Mouse (Mus musculus): ENCODE results near the gene Blmh. TPM values are rescaled to one million over a fixed set of nuclear protein-coding genes. Genes with fewer than 3 reads are reported as not detected.

Blmh gene
- polyA plus RNA-seq (2012; rRNA removed), result 7.2 and 7.3 TPM in 2 replicates

DNA sequence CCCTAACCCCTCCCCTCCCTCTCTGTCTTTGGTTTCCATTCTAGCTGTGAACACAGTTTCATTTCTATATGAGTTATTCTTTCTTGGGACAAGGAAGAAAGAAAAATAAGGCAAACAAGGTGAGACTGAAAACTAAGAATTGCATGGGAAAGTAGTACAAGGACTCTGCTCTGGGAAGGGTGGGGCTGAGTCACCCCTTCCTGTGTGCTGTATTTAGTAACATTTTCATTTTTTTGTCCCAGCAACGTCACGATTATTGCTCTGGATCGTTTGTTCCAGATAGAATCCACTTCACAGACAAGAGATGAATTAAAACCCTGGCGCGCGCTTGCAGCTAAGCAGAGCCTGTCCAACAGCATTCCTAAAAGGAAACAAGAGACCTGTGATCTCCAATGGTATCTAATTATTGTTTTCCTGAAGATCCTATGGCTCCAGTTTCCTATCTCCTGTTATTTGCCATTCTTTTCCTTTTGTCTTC lies at the start of gene Blmh:
Gene Blmh (plus strand): TSS at position 51 of the 478 bp plus-strand sequence.
- Histone ChIP-seq H3K4me3 (ENCODE audit: control insufficient read depth, low read depth, low read length) (no peak within 1 kb of the TSS), H3K27ac (ENCODE audit: control insufficient read depth, insufficient read depth, low read depth, low read length) (no peak within 1 kb of the TSS), H3K4me1 (ENCODE audit: control insufficient read depth, insufficient read depth, low read length) (no peaks in the 10 kb centered on the region), H3K36me3 (ENCODE audit: control insufficient read depth, insufficient read depth, low read length) (no peaks in the 10 kb centered on the region), H3K27me3 (ENCODE audit: control insufficient read depth, insufficient read depth, low read length) (no peaks in the 10 kb centered on the region)
- TF ChIP-seq POLR2A (IDR thresholded peaks at IDR 0.05; ENCODE audit: control insufficient read depth, low read depth, low read length) (no peak), CTCF (IDR thresholded peaks at IDR 0.05; ENCODE audit: control insufficient read depth, insufficient read depth, insufficient replicate concordance, low read depth, low read length) (no peak)

DNA sequence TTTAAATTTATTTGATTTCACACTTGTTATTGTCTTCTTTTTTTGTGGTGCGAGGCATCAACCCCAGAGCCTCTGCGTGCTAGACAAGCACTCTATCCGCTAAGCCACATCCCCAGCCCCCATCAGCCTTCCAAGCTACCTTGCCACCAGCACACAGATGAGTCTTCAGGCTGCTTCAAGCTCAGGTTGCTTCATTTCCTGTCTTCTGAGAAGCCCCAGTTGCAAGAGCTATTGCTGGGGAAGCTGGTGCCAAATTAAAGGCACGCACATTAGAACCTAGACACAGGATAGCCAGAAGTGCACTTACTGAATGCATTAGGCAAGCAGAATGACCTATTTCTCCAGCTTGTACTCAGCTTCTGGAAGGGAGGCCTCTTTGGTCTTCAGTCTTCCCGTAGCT lies 44.8 kb upstream of the Blmh start:
- H3K36me3 ChIP-seq (ENCODE audit: control insufficient read depth, insufficient read depth, low read length), result no peaks in the 10 kb centered on the region
- TF ChIP-seq CTCF (IDR thresholded peaks at IDR 0.05; ENCODE audit: control insufficient read depth, insufficient read depth, insufficient replicate concordance, low read depth, low read length), result no peak
- TF ChIP-seq POLR2A (IDR thresholded peaks at IDR 0.05; ENCODE audit: control insufficient read depth, low read depth, low read length), result no peak
- no peaks in the 10 kb centered on the region for H3K27me3 ChIP-seq (ENCODE audit: control insufficient read depth, insufficient read depth, low read length)
- no peak overlapping the region for H3K27ac ChIP-seq (ENCODE audit: control insufficient read depth, insufficient read depth, low read depth, low read length)
- H3K4me3 ChIP-seq (ENCODE audit: control insufficient read depth, low read depth, low read length), result no peak overlapping the region
- H3K4me1 ChIP-seq (ENCODE audit: control insufficient read depth, insufficient read depth, low read length), result no peaks in the 10 kb centered on the region

DNA sequence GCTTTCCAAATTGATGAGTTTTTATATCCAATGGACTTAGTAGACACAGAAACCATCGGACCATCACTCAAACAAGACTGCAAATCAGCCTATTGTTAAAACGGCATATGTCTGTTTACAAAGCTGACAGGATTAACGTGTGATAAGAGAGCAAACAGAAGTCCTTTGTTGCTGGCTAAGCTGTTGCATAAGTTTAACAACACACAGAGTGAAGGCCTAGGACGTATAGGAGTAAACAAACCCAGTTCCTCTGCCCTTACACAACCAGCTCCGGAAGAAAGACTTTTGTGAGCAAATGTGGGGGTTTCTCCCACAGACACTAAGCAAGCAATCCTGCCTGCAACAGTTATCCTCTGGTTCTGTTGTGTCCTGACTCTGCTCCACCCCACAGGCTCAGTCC lies 40.2 kb upstream of the Blmh start:
- H3K27me3 ChIP-seq (ENCODE audit: control insufficient read depth, insufficient read depth, low read length), result no peaks in the 10 kb centered on the region
- H3K4me3 ChIP-seq (ENCODE audit: control insufficient read depth, low read depth, low read length), result no peak overlapping the region
- no peaks in the 10 kb centered on the region for H3K4me1 ChIP-seq (ENCODE audit: control insufficient read depth, insufficient read depth, low read length)
- TF ChIP-seq CTCF (IDR thresholded peaks at IDR 0.05; ENCODE audit: control insufficient read depth, insufficient read depth, insufficient replicate concordance, low read depth, low read length), result no peak
- no peak for TF ChIP-seq POLR2A (IDR thresholded peaks at IDR 0.05; ENCODE audit: control insufficient read depth, low read depth, low read length)
- no peaks in the 10 kb centered on the region for H3K36me3 ChIP-seq (ENCODE audit: control insufficient read depth, insufficient read depth, low read length)
- no peak overlapping the region for H3K27ac ChIP-seq (ENCODE audit: control insufficient read depth, insufficient read depth, low read depth, low read length)

DNA sequence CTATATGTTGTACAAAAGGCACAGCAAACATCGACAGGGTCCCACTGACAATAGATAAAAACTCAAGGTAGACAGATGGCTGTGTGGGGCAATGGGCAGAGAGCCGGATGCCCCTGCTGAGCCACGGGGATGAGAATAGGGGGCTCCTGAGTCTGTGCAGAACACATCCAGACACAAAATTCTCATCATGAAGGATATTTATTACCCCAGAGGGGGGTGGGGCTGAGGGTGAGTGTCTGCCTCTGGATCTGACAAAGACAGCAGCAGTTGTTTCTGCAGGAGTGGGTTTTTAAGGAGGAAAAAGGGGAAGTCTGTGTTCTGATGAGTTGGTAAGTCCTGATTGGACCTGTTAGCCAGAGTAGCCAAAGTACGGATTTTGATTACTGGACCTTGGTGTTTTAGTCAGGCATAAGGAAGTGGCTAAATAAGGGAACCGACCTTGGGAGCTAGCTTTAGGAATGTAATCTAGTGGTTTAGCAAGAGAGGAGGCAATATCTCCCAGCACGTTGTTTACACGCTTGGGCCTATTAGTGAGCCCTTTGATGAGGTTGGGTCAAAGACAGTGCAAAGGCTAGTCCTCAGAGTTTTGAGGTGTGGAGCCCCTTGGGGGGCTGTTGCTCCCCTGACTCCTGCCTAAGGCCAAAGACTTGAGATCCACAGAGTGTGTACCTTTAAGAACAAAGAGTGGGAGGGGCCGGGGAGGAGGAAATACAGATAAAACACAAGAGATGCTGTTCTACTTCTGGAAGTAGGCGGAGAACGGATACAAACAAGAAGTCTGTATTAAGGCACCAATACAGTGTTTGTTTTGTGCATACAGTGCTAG lies 35.1 kb upstream of the Blmh start:
- H3K4me1 ChIP-seq (ENCODE audit: control insufficient read depth, insufficient read depth, low read length), result no peaks in the 10 kb centered on the region; the same call in 1 of the 2 replicates
- H3K27ac ChIP-seq (ENCODE audit: control insufficient read depth, insufficient read depth, low read depth, low read length), result peak overlapping the region; percentile 82
- no peak for TF ChIP-seq POLR2A (IDR thresholded peaks at IDR 0.05; ENCODE audit: control insufficient read depth, low read depth, low read length)
- TF ChIP-seq CTCF (IDR thresholded peaks at IDR 0.05; ENCODE audit: control insufficient read depth, insufficient read depth, insufficient replicate concordance, low read depth, low read length), result no peak
- H3K4me3 ChIP-seq (ENCODE audit: control insufficient read depth, low read depth, low read length), result no peak overlapping the region
- H3K27me3 ChIP-seq (ENCODE audit: control insufficient read depth, insufficient read depth, low read length), result no peaks in the 10 kb centered on the region
- no peaks in the 10 kb centered on the region for H3K36me3 ChIP-seq (ENCODE audit: control insufficient read depth, insufficient read depth, low read length)

DNA sequence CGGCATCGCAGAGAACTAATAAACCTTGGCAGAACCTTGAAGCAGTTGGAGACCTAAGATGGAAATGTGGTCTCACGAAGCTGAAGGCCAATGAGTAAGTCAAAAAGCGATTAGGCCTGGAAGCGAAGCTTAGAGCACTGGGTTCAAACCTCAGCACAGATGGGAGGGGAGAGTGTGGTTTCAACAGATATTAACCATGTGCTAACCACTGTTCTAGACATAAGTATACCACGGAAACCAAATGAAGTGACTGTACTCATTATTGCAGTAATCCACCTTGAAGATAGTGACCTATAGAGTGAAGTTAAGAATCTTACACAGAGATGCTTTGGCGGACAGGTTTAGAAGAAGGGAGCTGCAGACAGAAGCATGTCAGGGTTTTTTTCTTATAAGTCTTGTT lies 33.4 kb upstream of the Blmh start:
- no peak for TF ChIP-seq CTCF (IDR thresholded peaks at IDR 0.05; ENCODE audit: control insufficient read depth, insufficient read depth, insufficient replicate concordance, low read depth, low read length)
- no peak for TF ChIP-seq POLR2A (IDR thresholded peaks at IDR 0.05; ENCODE audit: control insufficient read depth, low read depth, low read length)
- no peaks in the 10 kb centered on the region for H3K27me3 ChIP-seq (ENCODE audit: control insufficient read depth, insufficient read depth, low read length)

DNA sequence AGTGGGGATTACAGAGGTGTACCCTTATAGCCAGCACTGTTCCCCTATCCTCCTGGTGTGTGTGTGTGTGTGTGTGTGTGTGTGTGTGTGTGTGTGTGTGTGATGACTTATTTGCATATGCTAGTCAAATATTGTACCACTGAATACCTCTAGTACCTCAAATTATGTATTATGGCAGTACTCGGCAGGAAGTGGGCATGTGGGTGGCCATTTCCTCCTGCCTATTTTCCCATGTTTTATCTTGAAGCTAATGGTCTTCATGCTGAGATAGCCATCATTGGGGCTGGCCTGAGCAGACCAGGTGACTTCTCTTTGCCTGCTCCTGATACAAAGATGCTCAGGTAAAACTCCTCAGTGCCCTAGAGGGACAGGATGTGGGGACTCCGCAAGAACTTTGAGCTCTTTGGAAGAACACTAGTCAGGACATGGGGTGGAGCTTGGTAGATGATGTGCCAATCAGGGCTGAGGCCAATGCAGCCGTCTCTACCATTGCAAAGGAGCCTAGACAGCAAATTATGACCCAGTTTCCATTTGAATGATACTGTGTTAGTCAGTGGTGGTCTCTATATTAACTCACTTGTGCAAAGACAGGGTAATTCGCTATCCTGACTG lies 32.8 kb upstream of the Blmh start:
- TF ChIP-seq CTCF (IDR thresholded peaks at IDR 0.05; ENCODE audit: control insufficient read depth, insufficient read depth, insufficient replicate concordance, low read depth, low read length), result no peak
- TF ChIP-seq POLR2A (IDR thresholded peaks at IDR 0.05; ENCODE audit: control insufficient read depth, low read depth, low read length), result no peak
- H3K27me3 ChIP-seq (ENCODE audit: control insufficient read depth, insufficient read depth, low read length), result no peaks in the 10 kb centered on the region
- no peaks in the 10 kb centered on the region; the same call in 1 of the 2 replicates for H3K4me1 ChIP-seq (ENCODE audit: control insufficient read depth, insufficient read depth, low read length)
- H3K27ac ChIP-seq (ENCODE audit: control insufficient read depth, insufficient read depth, low read depth, low read length), result no peak overlapping the region
- H3K4me3 ChIP-seq (ENCODE audit: control insufficient read depth, low read depth, low read length), result no peak overlapping the region
- no peaks in the 10 kb centered on the region for H3K36me3 ChIP-seq (ENCODE audit: control insufficient read depth, insufficient read depth, low read length)

More for the DNA sequence above, 33.4 kb upstream of the Blmh start:
- Histone ChIP-seq H3K4me1 (ENCODE audit: control insufficient read depth, insufficient read depth, low read length) (no peaks in the 10 kb centered on the region; the same call in 1 of the 2 replicates), H3K36me3 (ENCODE audit: control insufficient read depth, insufficient read depth, low read length) (no peaks in the 10 kb centered on the region), H3K4me3 (ENCODE audit: control insufficient read depth, low read depth, low read length) (no peak overlapping the region), H3K27ac (ENCODE audit: control insufficient read depth, insufficient read depth, low read depth, low read length) (no peak overlapping the region)

DNA sequence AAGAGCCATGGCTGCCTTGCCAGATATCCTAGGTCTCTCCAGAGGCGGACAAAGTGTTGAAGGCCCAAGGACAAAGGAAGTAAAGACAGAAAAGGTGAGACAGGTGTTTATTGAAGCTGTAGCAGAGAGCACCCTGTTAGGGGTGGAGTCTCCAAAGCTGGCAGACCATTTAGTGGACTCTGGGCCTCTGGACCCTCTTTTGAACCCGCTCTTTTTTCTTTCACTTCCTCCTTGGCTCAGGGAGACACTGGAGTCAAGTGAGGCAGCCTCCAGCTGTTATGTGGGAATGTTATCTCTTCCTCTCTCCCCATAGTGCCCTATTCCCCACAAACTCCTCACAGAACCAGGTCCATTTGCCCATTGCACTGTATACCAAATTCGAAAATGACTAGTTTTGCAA lies 31.6 kb upstream of the Blmh start:
- H3K27ac ChIP-seq (ENCODE audit: control insufficient read depth, insufficient read depth, low read depth, low read length), result no peak overlapping the region
- H3K27me3 ChIP-seq (ENCODE audit: control insufficient read depth, insufficient read depth, low read length), result no peaks in the 10 kb centered on the region
- no peaks in the 10 kb centered on the region; the same call in 1 of the 2 replicates for H3K4me1 ChIP-seq (ENCODE audit: control insufficient read depth, insufficient read depth, low read length)
- no peak overlapping the region for H3K4me3 ChIP-seq (ENCODE audit: control insufficient read depth, low read depth, low read length)
- TF ChIP-seq CTCF (IDR thresholded peaks at IDR 0.05; ENCODE audit: control insufficient read depth, insufficient read depth, insufficient replicate concordance, low read depth, low read length) (no peak), POLR2A (IDR thresholded peaks at IDR 0.05; ENCODE audit: control insufficient read depth, low read depth, low read length) (no peak)
- H3K36me3 ChIP-seq (ENCODE audit: control insufficient read depth, insufficient read depth, low read length), result no peaks in the 10 kb centered on the region

Measured in testis, adult 2 months (tissue).